In the genomic region with DNA sequence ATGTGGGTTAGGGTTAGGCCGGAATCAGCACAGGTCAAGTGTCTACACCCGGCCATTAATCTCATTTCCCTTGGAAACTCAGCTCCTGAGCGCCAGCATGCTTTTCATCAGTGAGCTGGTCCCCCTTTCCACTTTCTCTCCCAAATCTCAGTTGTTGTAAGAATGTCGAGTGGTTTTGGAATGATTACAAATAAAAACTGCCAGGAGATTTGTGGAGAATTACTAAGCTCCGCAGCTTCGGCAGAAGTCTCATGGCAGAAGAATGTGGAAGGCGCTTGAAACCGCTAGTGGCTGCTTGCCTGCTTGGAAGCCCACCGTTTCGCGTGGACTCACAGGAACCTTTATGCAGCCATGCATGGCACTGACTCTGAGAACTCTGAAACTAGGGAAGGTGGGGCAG, we compare ENCODE assay signal across 16 mouse cellular contexts.
DNase-seq lines count a peak whose midpoint lies in the region; ATAC-seq and TF ChIP-seq lines count a peak whose summit lies in the region.
"Had no signal": no experiment of that assay in that cellular context is flagged by ENCODE, and none has a peak within 500 bp of the region (broad histone marks: within the 10 kb centered on the region; RNA-seq: fewer than 3 reads in every experiment).

No protein-coding gene starts in this region.

- no peak for ATAC-seq in embryonic facial prominence, embryonic 14.5 days (ENCODE audit: low read depth)
- no peak for ATAC-seq in kidney, postnatal 0 days (replicated peaks; ENCODE audit: low FRiP score, low read depth)
- no peak for ATAC-seq in kidney, embryonic 14.5 days (ENCODE audit: low FRiP score, low TSS enrichment)
- ATAC-seq in heart, embryonic 16.5 days (replicated peaks; ENCODE audit: extremely low read depth, insufficient read depth, low FRiP score): no peak; the same call in 1 of the 2 replicates

- no peak overlapping the region for H3K27ac ChIP-seq in embryonic facial prominence, embryonic 14.5 days (replicated peaks; ENCODE audit: low read depth, low read length)
- no peak overlapping the region for H3K27ac ChIP-seq in embryonic facial prominence, embryonic 10.5 days (replicated peaks)
- H3K27ac ChIP-seq in kidney, postnatal 0 days: no peak overlapping the region
- H3K27ac ChIP-seq in kidney, embryonic 14.5 days (ENCODE audit: low read depth, low read length): no peak overlapping the region
- peak overlapping the region; percentile 71 for H3K27ac ChIP-seq in heart, embryonic 16.5 days (ENCODE audit: low read length)
- no peak overlapping the region for H3K27ac ChIP-seq in midbrain, embryonic 10.5 days (replicated peaks)
- H3K27ac ChIP-seq: heart, adult 2 months; kidney, embryonic 15.5 days; liver, embryonic 13.5 days; stomach, postnatal 0 days had no signal

- no peaks in the 10 kb centered on the region for H3K4me1 ChIP-seq in embryonic facial prominence, embryonic 14.5 days (ENCODE audit: control insufficient read depth, insufficient read depth, low read length)
- no peaks in the 10 kb centered on the region for H3K4me1 ChIP-seq in embryonic facial prominence, embryonic 10.5 days
- no peaks in the 10 kb centered on the region for H3K4me1 ChIP-seq in kidney, postnatal 0 days (replicated peaks; ENCODE audit: insufficient read depth, low read length)
- H3K4me1 ChIP-seq in kidney, embryonic 14.5 days (ENCODE audit: control insufficient read depth, insufficient read depth, low read length): no peaks in the 10 kb centered on the region
- H3K4me1 ChIP-seq in heart, embryonic 16.5 days (ENCODE audit: control insufficient read depth, insufficient read depth, low read length): peaks cover 10% of the 10 kb centered on the region
- no peaks in the 10 kb centered on the region for H3K4me1 ChIP-seq in midbrain, embryonic 10.5 days
- H3K4me1 ChIP-seq: liver, embryonic 13.5 days; megakaryocyte, embryonic 14.5 days had no signal

- H3K4me2 ChIP-seq in embryonic facial prominence, embryonic 14.5 days (ENCODE audit: low read depth, low read length): no peak overlapping the region
- H3K4me2 ChIP-seq in kidney, postnatal 0 days (ENCODE audit: low read length): no peak overlapping the region
- H3K4me2 ChIP-seq in kidney, embryonic 14.5 days (replicated peaks; ENCODE audit: low read depth, low read length): no peak overlapping the region
- no peak overlapping the region for H3K4me2 ChIP-seq in heart, embryonic 16.5 days (ENCODE audit: low read depth, low read length)
- H3K4me2 ChIP-seq: kidney, embryonic 15.5 days; liver, embryonic 13.5 days had no signal

- H3K9ac ChIP-seq in embryonic facial prominence, embryonic 14.5 days (ENCODE audit: low read depth, low read length): no peak overlapping the region
- H3K9ac ChIP-seq in kidney, postnatal 0 days (ENCODE audit: low read depth, low read length): no peak overlapping the region
- H3K9ac ChIP-seq in kidney, embryonic 14.5 days (ENCODE audit: low read depth, low read length): no peak overlapping the region
- H3K9ac ChIP-seq in heart, embryonic 16.5 days (ENCODE audit: low read length): no peak overlapping the region
- H3K9ac ChIP-seq: kidney, embryonic 15.5 days; liver, embryonic 13.5 days had no signal

- H3K36me3 ChIP-seq in embryonic facial prominence, embryonic 14.5 days (ENCODE audit: control insufficient read depth, insufficient read depth, low read length): no peaks in the 10 kb centered on the region
- no peaks in the 10 kb centered on the region for H3K36me3 ChIP-seq in embryonic facial prominence, embryonic 10.5 days (replicated peaks)
- no peaks in the 10 kb centered on the region for H3K36me3 ChIP-seq in kidney, postnatal 0 days (ENCODE audit: insufficient read depth, low read length)
- no peaks in the 10 kb centered on the region for H3K36me3 ChIP-seq in kidney, embryonic 14.5 days (ENCODE audit: control insufficient read depth, insufficient read depth, low read length)
- H3K36me3 ChIP-seq in heart, embryonic 16.5 days (ENCODE audit: control insufficient read depth, insufficient read depth): no peaks in the 10 kb centered on the region
- H3K36me3 ChIP-seq in midbrain, embryonic 10.5 days: no peaks in the 10 kb centered on the region
- H3K36me3 ChIP-seq: kidney, embryonic 15.5 days; liver, embryonic 13.5 days had no signal

- 73% methylated on average over 11 of the region's 11 CpGs for WGBS in embryonic facial prominence, embryonic 14.5 days
- WGBS in embryonic facial prominence, embryonic 10.5 days: 86% methylated on average over 11 of the region's 11 CpGs
- 51% methylated on average over 11 of the region's 11 CpGs for WGBS in kidney, postnatal 0 days
- whole genome bisulfite sequencing in kidney, embryonic 14.5 days: 45% methylated on average over 11 of the region's 11 CpGs
- 47% methylated on average over 11 of the region's 11 CpGs for WGBS in heart, embryonic 16.5 days
- 92% methylated on average over 11 of the region's 11 CpGs for WGBS in midbrain, embryonic 10.5 days

- TF ChIP-seq CTCF in kidney, postnatal 0 days (IDR thresholded peaks at IDR 0.05; ENCODE audit: low read depth): no peak

- peak; percentile 62 for DNase-seq in embryonic facial prominence, embryonic 14.5 days (ENCODE audit: low spot score)
- no peak for DNase-seq in embryonic facial prominence, embryonic 10.5 days (ENCODE audit: low spot score)
- peak; percentile 37 for DNase-seq in kidney, postnatal 0 days (ENCODE audit: low spot score)
- peak; percentile 68 for DNase-seq in 3T3-L1 (ENCODE audit: low read depth, low spot score)
- DNase-seq in midbrain, embryonic 10.5 days (ENCODE audit: low spot score): no peak
- no peak for DNase-seq in cerebellum, postnatal 25 days
- DNase-seq: cerebellum, adult 9-10 months; embryo, embryonic 11 days; liver, embryonic 13.5 days; thymus, postnatal 25 days had no signal

- no peak overlapping the region for H3K4me3 ChIP-seq in embryonic facial prominence, embryonic 14.5 days (ENCODE audit: low read depth, low read length)
- no peak overlapping the region for H3K4me3 ChIP-seq in embryonic facial prominence, embryonic 10.5 days
- no peak overlapping the region for H3K4me3 ChIP-seq in kidney, postnatal 0 days (replicated peaks; ENCODE audit: low read depth, low read length)
- no peak overlapping the region for H3K4me3 ChIP-seq in kidney, embryonic 14.5 days (ENCODE audit: low read length)
- no peak overlapping the region for H3K4me3 ChIP-seq in heart, embryonic 16.5 days (ENCODE audit: low read length)
- no peak overlapping the region for H3K4me3 ChIP-seq in midbrain, embryonic 10.5 days
- H3K4me3 ChIP-seq: heart, adult 2 months; kidney, embryonic 15.5 days; liver, embryonic 13.5 days; megakaryocyte, embryonic 14.5 days had no signal

- no peaks in the 10 kb centered on the region for H3K9me3 ChIP-seq in embryonic facial prominence, embryonic 14.5 days (ENCODE audit: control insufficient read depth, low read length)
- H3K9me3 ChIP-seq in embryonic facial prominence, embryonic 10.5 days: no peaks in the 10 kb centered on the region
- H3K9me3 ChIP-seq in kidney, postnatal 0 days (replicated peaks; ENCODE audit: low read length): no peaks in the 10 kb centered on the region
- H3K9me3 ChIP-seq in kidney, embryonic 14.5 days (ENCODE audit: control insufficient read depth, low read length): no peaks in the 10 kb centered on the region
- H3K9me3 ChIP-seq in heart, embryonic 16.5 days (replicated peaks; ENCODE audit: control insufficient read depth, low read length): no peaks in the 10 kb centered on the region
- H3K9me3 ChIP-seq in midbrain, embryonic 10.5 days (replicated peaks): no peaks in the 10 kb centered on the region
- H3K9me3 ChIP-seq: kidney, embryonic 15.5 days; liver, embryonic 13.5 days had no signal

- H3K27me3 ChIP-seq in embryonic facial prominence, embryonic 14.5 days (replicated peaks; ENCODE audit: control insufficient read depth, insufficient read depth, low read length): no peaks in the 10 kb centered on the region; the same call in 1 of the 2 replicates
- peaks cover 39% of the 10 kb centered on the region for H3K27me3 ChIP-seq in embryonic facial prominence, embryonic 10.5 days (replicated peaks; ENCODE audit: low read depth, poor library complexity, severe bottlenecking)
- H3K27me3 ChIP-seq in kidney, postnatal 0 days (ENCODE audit: insufficient read depth, low read length): no peaks in the 10 kb centered on the region
- H3K27me3 ChIP-seq in kidney, embryonic 14.5 days (ENCODE audit: control insufficient read depth, insufficient read depth, low read length): no peaks in the 10 kb centered on the region
- H3K27me3 ChIP-seq in heart, embryonic 16.5 days (ENCODE audit: control insufficient read depth, insufficient read depth, low read length): 0 out of 2 replicates have a peak, but pooled peaks cover 2% of the 10 kb centered on the region
- H3K27me3 ChIP-seq in midbrain, embryonic 10.5 days (ENCODE audit: low read depth, poor library complexity, severe bottlenecking): peaks cover 29% of the 10 kb centered on the region
- H3K27me3 ChIP-seq: liver, embryonic 13.5 days had no signal

Comparison
In these comparisons a context has a peak if more than half of its experiments do, and no peak if none do; other contexts are left out.
1. DNase-seq: peak in embryonic facial prominence, embryonic 14.5 days (single experiment), kidney, postnatal 0 days (single experiment) and 3T3-L1 (single experiment); none in embryonic facial prominence, embryonic 10.5 days (single experiment), midbrain, embryonic 10.5 days (single experiment) and cerebellum, postnatal 25 days (0 of 2).